Mouse (Mus musculus) forebrain, embryonic 15.5 days (tissue): Measurements from ENCODE around the gene Eps8l2. TPM values are rescaled to one million over a fixed set of nuclear protein-coding genes. Genes with fewer than 3 reads are reported as not detected.

Source experiments
- ATAC-seq: fragments of 200-750 bp; cut with Nextera tagmentation; replicated peaks from 2 replicates; pipeline ENCODE4 v1.8.0; 2017; ENCODE audit warnings: mild to moderate bottlenecking, moderate TSS enrichment, moderate library complexity
- H3K27ac ChIP-seq: fragments of 300-500 bp; sonication (generic); replicated peaks from 2 replicates; pipeline ENCODE4 v1.5.1; 2015; ENCODE audit warnings: mild to moderate bottlenecking, inconsistent platforms
- H3K27me3 ChIP-seq: fragments of 300-500 bp; sonication (generic); 2 replicates; pipeline ENCODE4 v1.6.1; 2015; ENCODE audit warnings: inconsistent platforms
- H3K36me3 ChIP-seq: fragments of 300-500 bp; sonication (generic); 2 replicates; pipeline ENCODE4 v1.6.1; 2015; ENCODE audit warnings: mild to moderate bottlenecking, inconsistent platforms
- H3K4me1 ChIP-seq: fragments of 300-500 bp; sonication (generic); 2 replicates; pipeline ENCODE4 v1.6.1; 2015; ENCODE audit warnings: inconsistent platforms
- H3K4me2 ChIP-seq: fragments of 300-500 bp; sonication (generic); replicated peaks from 2 replicates; pipeline ENCODE4 v1.6.1; 2015; ENCODE audit warnings: mild to moderate bottlenecking, inconsistent platforms
- H3K4me3 ChIP-seq: fragments of 300-500 bp; sonication (generic); 2 replicates; pipeline ENCODE4 v1.5.1; 2015; ENCODE audit warnings: mild to moderate bottlenecking, inconsistent platforms
- H3K9ac ChIP-seq: fragments of 300-500 bp; sonication (generic); replicated peaks from 2 replicates; pipeline ENCODE4 v1.6.1; 2015; ENCODE audit warnings: mild to moderate bottlenecking, inconsistent platforms
- H3K9me3 ChIP-seq: fragments of 300-500 bp; sonication (generic); 2 replicates; pipeline ENCODE4 v1.6.1; 2016; ENCODE audit warnings: inconsistent platforms
- WGBS: fragments of 180-500 bp; shearing (Covaris S2); methylation state at CpG from one replicate; pipeline ENCODE4 v1.1.7; 2015; ENCODE audit warnings: mixed read lengths; 5-methylcytosine and 5-hydroxymethylcytosine counted together
- polyA plus RNA-seq: library from polyadenylated mRNA; unstranded; fragments of >200 nt; fragmentation: Nextera tagmentation; extraction: Ambion mirVana; gene quantifications from 2 replicates; pipeline ENCODE4 v1.2.1, GENCODE M21; 2015

The Eps8l2 gene
- polyA plus RNA-seq, 1 experiment from 2014 or later: 0.37 TPM

DNA sequence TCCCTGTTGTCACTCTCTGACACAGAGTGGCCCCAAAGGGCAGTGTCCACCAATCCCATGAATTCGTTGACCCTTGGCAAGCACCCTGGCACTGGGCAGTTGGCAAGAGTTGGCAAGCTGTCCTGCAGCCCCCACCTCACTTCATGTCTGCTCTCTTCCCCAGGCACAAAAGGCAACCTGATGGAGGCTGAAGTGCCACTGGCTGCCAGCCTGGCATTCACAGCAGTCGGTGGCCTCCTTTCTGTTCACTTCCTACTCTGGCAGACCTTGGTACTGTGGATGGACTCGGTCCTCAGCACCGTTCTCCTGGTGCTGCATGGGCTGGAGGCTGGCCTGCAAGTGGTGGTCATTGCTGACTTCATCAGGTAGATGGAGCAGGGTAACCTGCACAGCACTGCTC is 3.0 kb upstream of the Eps8l2 start:
- no peak for ATAC-seq
- no peak overlapping the region for H3K27ac ChIP-seq
- WGBS: 89% methylated on average over 4 of the region's 4 CpGs

GRCm38 (mm10) chr7:141336296-141336695 is 2.4 kb upstream of the Eps8l2 start:
- Histone ChIP-seq H3K4me3 (no peak overlapping the region), H3K27me3 (no peaks in the 10 kb centered on the region), H3K4me2 (no peak overlapping the region), H3K9ac (no peak overlapping the region), H3K36me3 (peaks cover 18% of the 10 kb centered on the region), H3K4me1 (no peaks in the 10 kb centered on the region), H3K9me3 (no peaks in the 10 kb centered on the region), H3K27ac (no peak overlapping the region)
- WGBS: 86% methylated on average over 3 of the region's 3 CpGs
- ATAC-seq: no peak

More for the DNA sequence above, 3.0 kb upstream of the Eps8l2 start:
- Histone ChIP-seq H3K4me3 (no peak overlapping the region), H3K9ac (no peak overlapping the region), H3K27me3 (no peaks in the 10 kb centered on the region), H3K9me3 (no peaks in the 10 kb centered on the region), H3K4me1 (no peaks in the 10 kb centered on the region), H3K36me3 (peaks cover 18% of the 10 kb centered on the region), H3K4me2 (no peak overlapping the region)

- no peak overlapping the region for H3K4me3 ChIP-seq
- H3K4me2 ChIP-seq: no peak overlapping the region
- no peak overlapping the region for H3K27ac ChIP-seq
- no peak for ATAC-seq
- 85% methylated on average over 3 of the region's 3 CpGs for WGBS
- H3K9ac ChIP-seq: no peak overlapping the region
- no peaks in the 10 kb centered on the region for H3K9me3 ChIP-seq
- no peaks in the 10 kb centered on the region for H3K4me1 ChIP-seq
- no peaks in the 10 kb centered on the region for H3K27me3 ChIP-seq
- peaks cover 17% of the 10 kb centered on the region for H3K36me3 ChIP-seq
Measured at GRCm38 (mm10) chr7:141337716-141338416, 814 bp upstream of the Eps8l2 start.

DNA sequence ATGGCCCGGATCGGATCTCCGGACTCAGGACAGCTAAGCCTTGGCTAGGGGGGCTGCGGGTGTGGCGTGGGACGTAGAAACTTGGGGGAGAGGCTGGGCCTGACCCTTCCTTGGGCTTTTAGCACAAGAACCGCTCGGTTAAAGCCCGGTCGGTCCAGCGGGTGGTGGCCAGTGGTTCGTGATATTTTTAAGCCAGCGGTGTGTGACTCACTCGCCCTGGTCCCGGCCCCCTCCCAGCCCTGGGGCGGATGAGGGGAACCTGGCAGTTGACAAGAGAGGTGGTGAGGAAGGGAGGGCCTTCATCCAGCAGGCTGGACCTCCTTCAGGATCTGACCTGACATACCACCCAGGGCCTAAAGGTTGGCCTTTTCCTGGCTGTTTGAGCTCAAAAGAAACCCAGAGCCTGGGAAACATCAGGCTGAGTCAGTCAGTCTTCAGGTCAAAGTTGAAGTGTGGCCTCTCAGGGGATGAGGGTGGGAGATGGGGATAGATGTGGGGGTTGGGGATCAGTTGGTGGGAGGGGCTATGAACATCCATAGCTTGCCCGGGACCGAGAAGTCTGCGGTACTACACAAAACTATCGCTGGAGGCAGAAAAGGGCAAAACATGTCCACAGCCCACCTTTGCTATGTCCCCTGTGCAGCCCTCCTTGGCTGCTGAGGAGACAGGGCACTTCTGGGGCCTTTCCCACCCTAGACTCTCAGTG is 688 bp downstream of the Eps8l2 start:
- 33% methylated on average over 20 of the region's 20 CpGs for WGBS
- H3K9ac ChIP-seq: no peak overlapping the region
- no peak for ATAC-seq
- no peak overlapping the region for H3K27ac ChIP-seq
- H3K4me2 ChIP-seq: no peak overlapping the region
- H3K36me3 ChIP-seq: peaks cover 8% of the 10 kb centered on the region; the same call in 1 of the 2 replicates
- H3K4me1 ChIP-seq: no peaks in the 10 kb centered on the region
- no peak overlapping the region for H3K4me3 ChIP-seq
- no peaks in the 10 kb centered on the region for H3K9me3 ChIP-seq
- no peaks in the 10 kb centered on the region for H3K27me3 ChIP-seq

- H3K27ac ChIP-seq: no peak overlapping the region
- H3K4me3 ChIP-seq: no peak overlapping the region
- no peaks in the 10 kb centered on the region for H3K4me1 ChIP-seq
- H3K36me3 ChIP-seq: peaks cover 3% of the 10 kb centered on the region; the same call in 1 of the 2 replicates
- ATAC-seq: no peak
- 87% methylated on average over 7 of the region's 7 CpGs for WGBS
- no peak overlapping the region for H3K9ac ChIP-seq
- no peaks in the 10 kb centered on the region for H3K27me3 ChIP-seq
- no peak overlapping the region for H3K4me2 ChIP-seq
- H3K9me3 ChIP-seq: no peaks in the 10 kb centered on the region
Measured at GRCm38 (mm10) chr7:141340023-141340422, 1.3 kb downstream of the Eps8l2 start.

DNA sequence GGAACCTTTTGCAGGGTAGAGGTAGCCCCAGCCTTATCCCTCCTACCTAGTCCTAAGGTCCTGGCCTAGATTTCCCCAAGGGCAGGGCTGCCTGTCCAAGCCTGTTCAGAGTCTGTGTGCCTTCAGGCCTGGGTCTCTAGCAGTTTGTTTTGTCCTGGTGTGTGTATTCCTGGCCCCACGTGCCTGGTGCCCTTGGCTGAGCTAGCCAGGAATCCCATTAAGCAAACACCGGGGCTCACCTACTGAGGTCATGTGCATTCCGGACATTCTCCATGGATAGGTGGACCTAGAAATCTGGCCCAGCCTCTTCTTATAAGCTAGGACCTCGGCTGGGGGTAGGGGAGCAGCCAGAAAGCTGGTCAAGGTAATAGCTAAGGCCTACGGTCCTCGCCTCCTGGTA is 1.8 kb downstream of the Eps8l2 start:
- Histone ChIP-seq H3K27me3 (no peaks in the 10 kb centered on the region), H3K4me1 (no peaks in the 10 kb centered on the region), H3K4me3 (no peak overlapping the region), H3K36me3 (peaks cover 3% of the 10 kb centered on the region; the same call in 1 of the 2 replicates), H3K4me2 (no peak overlapping the region), H3K9ac (no peak overlapping the region), H3K9me3 (no peaks in the 10 kb centered on the region), H3K27ac (no peak overlapping the region)
- 80% methylated on average over 6 of the region's 6 CpGs for WGBS
- ATAC-seq: no peak

DNA sequence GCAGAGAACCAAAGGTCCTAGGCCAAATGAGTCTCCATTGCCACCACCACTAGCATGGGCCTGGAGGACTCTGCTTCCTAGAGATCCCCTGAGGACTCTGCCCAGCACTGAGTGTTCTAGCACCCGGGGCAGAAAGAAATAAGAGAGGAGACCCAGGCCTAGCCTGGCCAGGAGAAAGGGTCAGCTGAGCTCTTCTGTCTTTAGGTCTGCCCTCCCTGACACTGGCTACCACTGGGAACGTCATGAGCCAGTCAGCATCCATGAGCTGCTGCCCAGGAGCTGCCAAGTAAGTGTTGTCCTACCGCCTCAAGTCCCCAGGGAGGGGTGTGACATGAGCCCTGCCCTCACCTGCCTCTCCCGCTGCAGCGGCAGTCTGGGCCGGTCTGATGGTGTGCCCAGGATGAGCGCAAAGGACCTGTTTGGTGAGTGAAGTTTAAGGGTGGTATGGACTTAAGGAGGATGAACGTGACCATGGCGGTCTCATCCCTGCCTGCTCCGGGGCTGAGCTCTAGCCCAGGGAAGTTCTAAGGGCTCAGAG is 3.1 kb downstream of the Eps8l2 start:
- Histone ChIP-seq H3K4me1 (no peaks in the 10 kb centered on the region), H3K4me2 (no peak overlapping the region), H3K9me3 (no peaks in the 10 kb centered on the region), H3K27me3 (no peaks in the 10 kb centered on the region), H3K36me3 (peaks cover 3% of the 10 kb centered on the region; the same call in 1 of the 2 replicates), H3K4me3 (no peak overlapping the region), H3K27ac (no peak overlapping the region), H3K9ac (no peak overlapping the region)
- WGBS: 80% methylated on average over 10 of the region's 10 CpGs
- no peak for ATAC-seq

DNA sequence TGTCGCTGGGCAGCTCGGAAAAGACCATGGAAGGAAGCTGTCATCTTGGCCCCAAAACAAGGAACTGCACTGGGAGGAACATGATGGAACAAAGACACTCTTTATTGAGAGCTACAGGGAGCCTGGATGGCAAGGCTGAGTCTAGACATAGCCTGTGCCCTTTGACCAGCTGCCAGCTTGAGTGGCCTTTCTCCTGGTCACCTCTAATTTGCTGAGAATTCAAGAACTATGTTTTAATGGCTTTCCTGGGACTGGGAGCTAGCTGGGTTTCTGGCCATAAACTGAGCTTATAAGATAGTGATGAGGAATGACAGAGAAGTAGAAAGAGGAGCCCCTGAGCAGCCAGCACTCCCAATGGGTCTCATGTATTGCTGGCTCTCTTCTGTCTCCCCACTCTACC is 4.5 kb downstream of the Eps8l2 start:
- H3K4me1 ChIP-seq: no peaks in the 10 kb centered on the region
- WGBS: 72% methylated on average over 2 of the region's 2 CpGs
- no peaks in the 10 kb centered on the region for H3K27me3 ChIP-seq
- H3K4me2 ChIP-seq: no peak overlapping the region
- ATAC-seq: no peak
- H3K4me3 ChIP-seq: no peak overlapping the region
- H3K27ac ChIP-seq: no peak overlapping the region
- no peaks in the 10 kb centered on the region for H3K36me3 ChIP-seq
- no peaks in the 10 kb centered on the region for H3K9me3 ChIP-seq
- H3K9ac ChIP-seq: no peak overlapping the region

DNA sequence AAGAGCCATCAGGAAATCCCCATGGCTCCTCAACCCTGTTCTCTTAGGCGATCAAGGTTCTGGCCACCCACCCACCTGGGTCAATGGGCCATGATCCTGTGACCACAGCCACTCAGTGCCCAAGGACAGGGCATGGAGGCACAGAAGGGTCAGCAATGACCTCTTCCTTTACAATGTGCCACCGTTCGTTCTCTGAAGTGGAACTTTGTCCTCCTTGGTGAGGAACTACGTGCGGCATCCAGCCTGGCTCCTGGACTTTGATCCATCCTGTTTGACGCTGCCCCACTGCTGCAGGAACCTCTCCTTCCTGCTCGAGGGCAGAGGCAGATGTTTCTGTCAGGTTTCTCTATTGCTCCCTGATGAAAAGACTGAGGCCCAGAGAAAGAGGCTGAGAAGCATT is 5.0 kb downstream of the Eps8l2 start:
- Histone ChIP-seq H3K36me3 (no peaks in the 10 kb centered on the region), H3K9me3 (no peaks in the 10 kb centered on the region), H3K27me3 (no peaks in the 10 kb centered on the region), H3K4me3 (no peak overlapping the region), H3K27ac (no peak overlapping the region), H3K4me1 (no peaks in the 10 kb centered on the region), H3K4me2 (no peak overlapping the region), H3K9ac (no peak overlapping the region)
- ATAC-seq: no peak
- 75% methylated on average over 7 of the region's 7 CpGs for WGBS

- Histone ChIP-seq H3K4me1 (no peaks in the 10 kb centered on the region), H3K4me2 (no peak overlapping the region), H3K9me3 (no peaks in the 10 kb centered on the region), H3K9ac (no peak overlapping the region), H3K27me3 (no peaks in the 10 kb centered on the region), H3K27ac (no peak overlapping the region), H3K36me3 (no peaks in the 10 kb centered on the region), H3K4me3 (no peak overlapping the region)
- ATAC-seq: no peak
- whole genome bisulfite sequencing: 92% methylated on average over 5 of the region's 5 CpGs
Measured at GRCm38 (mm10) chr7:141344787-141345186, 6.1 kb downstream of the Eps8l2 start.

DNA sequence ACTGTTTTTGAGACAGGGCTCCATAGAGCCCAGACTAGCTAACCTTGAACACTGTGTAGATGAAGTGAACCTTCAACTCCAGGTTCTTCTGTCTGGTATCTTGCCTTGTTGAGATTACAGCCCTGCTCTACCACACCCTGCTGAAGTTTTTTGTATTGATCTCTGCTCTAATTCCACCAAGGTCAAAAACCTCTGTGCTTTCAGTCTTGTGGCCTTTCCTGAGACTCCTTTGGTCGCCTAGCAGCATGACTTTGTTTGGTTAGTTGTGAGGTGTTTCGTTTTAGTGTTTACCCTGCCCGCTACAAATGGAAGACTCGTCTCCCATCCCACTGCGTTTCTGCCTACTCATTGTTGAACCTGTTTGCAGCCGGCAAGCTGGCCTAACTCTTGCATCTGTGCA is 12.4 kb downstream of the Eps8l2 start:
- 85% methylated on average over 6 of the region's 6 CpGs for WGBS
- no peaks in the 10 kb centered on the region for H3K9me3 ChIP-seq
- ATAC-seq: no peak
- no peak overlapping the region for H3K4me2 ChIP-seq
- H3K27ac ChIP-seq: no peak overlapping the region
- H3K9ac ChIP-seq: no peak overlapping the region
- no peak overlapping the region for H3K4me3 ChIP-seq
- no peaks in the 10 kb centered on the region for H3K27me3 ChIP-seq
- peaks cover 10% of the 10 kb centered on the region for H3K4me1 ChIP-seq
- H3K36me3 ChIP-seq: no peaks in the 10 kb centered on the region

GRCm38 (mm10) chr7:141355051-141355450 is 16.4 kb downstream of the Eps8l2 start:
- WGBS: 66% methylated on average over 8 of the region's 8 CpGs
- 0 out of 2 replicates have a peak, but pooled peaks have one; percentile 43 for ATAC-seq
- Histone ChIP-seq H3K27ac (no peak overlapping the region), H3K4me2 (no peak overlapping the region), H3K36me3 (no peaks in the 10 kb centered on the region), H3K4me1 (peaks cover 10% of the 10 kb centered on the region), H3K9ac (no peak overlapping the region), H3K4me3 (no peak overlapping the region), H3K27me3 (no peaks in the 10 kb centered on the region), H3K9me3 (no peaks in the 10 kb centered on the region)
